Mouse (Mus musculus): ENCODE data around the gene Fzd4. TPM values are rescaled to one million over a fixed set of nuclear protein-coding genes. Genes with fewer than 3 reads are reported as not detected.

The Fzd4 gene
- polyA plus RNA-seq, 1 experiment from 2014 or later: 2.6 TPM

GRCm38 (mm10) chr7:89406011-89406410, 1.9 kb downstream of the Fzd4 start:
- Histone ChIP-seq H3K4me2 (ENCODE audit: low read length) (no peak overlapping the region), H3K9ac (replicated peaks; ENCODE audit: low read length) (no peak overlapping the region), H3K27ac (replicated peaks; ENCODE audit: low read depth, low read length) (no peak overlapping the region), H3K36me3 (ENCODE audit: control insufficient read depth, insufficient read depth, low read length) (no peaks in the 10 kb centered on the region), H3K27me3 (ENCODE audit: control insufficient read depth, insufficient read depth, low read length) (peaks cover 20% of the 10 kb centered on the region), H3K9me3 (ENCODE audit: control insufficient read depth, low read length) (no peaks in the 10 kb centered on the region), H3K4me1 (ENCODE audit: control insufficient read depth, insufficient read depth, low read length) (peaks cover 9% of the 10 kb centered on the region; the same call in 1 of the 2 replicates), H3K4me3 (replicated peaks; ENCODE audit: low read depth, low read length) (no peak overlapping the region)
- DNase-seq (no peak), ATAC-seq (ENCODE audit: low FRiP score, low TSS enrichment) (no peak)
- 81% methylated on average over 1 of the region's 1 CpGs for WGBS

- H3K4me2 ChIP-seq (ENCODE audit: low read length): no peak overlapping the region
- H3K4me3 ChIP-seq (replicated peaks; ENCODE audit: low read depth, low read length): no peak overlapping the region
- peaks cover 9% of the 10 kb centered on the region; the same call in 1 of the 2 replicates for H3K4me1 ChIP-seq (ENCODE audit: control insufficient read depth, insufficient read depth, low read length)
- ATAC-seq (ENCODE audit: low FRiP score, low TSS enrichment) (no peak), DNase-seq (no peak)
- 95% methylated on average over 24 of the region's 24 CpGs for WGBS
- H3K27ac ChIP-seq (replicated peaks; ENCODE audit: low read depth, low read length): no peak overlapping the region
- no peak overlapping the region for H3K9ac ChIP-seq (replicated peaks; ENCODE audit: low read length)
- H3K27me3 ChIP-seq (ENCODE audit: control insufficient read depth, insufficient read depth, low read length): peaks cover 16% of the 10 kb centered on the region
- no peaks in the 10 kb centered on the region for H3K9me3 ChIP-seq (ENCODE audit: control insufficient read depth, low read length)
- no peaks in the 10 kb centered on the region for H3K36me3 ChIP-seq (ENCODE audit: control insufficient read depth, insufficient read depth, low read length)
Observed at GRCm38 (mm10) chr7:89407006-89407940, 3.1 kb downstream of the Fzd4 start.

- no peak for ATAC-seq (ENCODE audit: low FRiP score, low TSS enrichment)
- Histone ChIP-seq H3K4me1 (ENCODE audit: control insufficient read depth, insufficient read depth, low read length) (no peaks in the 10 kb centered on the region), H3K4me2 (ENCODE audit: low read length) (no peak overlapping the region), H3K27ac (replicated peaks; ENCODE audit: low read depth, low read length) (no peak overlapping the region), H3K9ac (replicated peaks; ENCODE audit: low read length) (no peak overlapping the region), H3K4me3 (replicated peaks; ENCODE audit: low read depth, low read length) (no peak overlapping the region), H3K9me3 (ENCODE audit: control insufficient read depth, low read length) (no peaks in the 10 kb centered on the region), H3K27me3 (ENCODE audit: control insufficient read depth, insufficient read depth, low read length) (peaks cover 9% of the 10 kb centered on the region), H3K36me3 (ENCODE audit: control insufficient read depth, insufficient read depth, low read length) (no peaks in the 10 kb centered on the region)
- 80% methylated on average over 4 of the region's 4 CpGs for WGBS
- no peak for DNase-seq
Observed at GRCm38 (mm10) chr7:89410294-89410693, 6.1 kb downstream of the Fzd4 start.

- ATAC-seq (ENCODE audit: low FRiP score, low TSS enrichment) (no peak), DNase-seq (no peak)
- Histone ChIP-seq H3K4me1 (ENCODE audit: control insufficient read depth, insufficient read depth, low read length) (no peaks in the 10 kb centered on the region), H3K27me3 (ENCODE audit: control insufficient read depth, insufficient read depth, low read length) (0 out of 2 replicates have a peak, but pooled peaks cover under 1% of the 10 kb centered on the region), H3K9ac (replicated peaks; ENCODE audit: low read length) (no peak overlapping the region), H3K36me3 (ENCODE audit: control insufficient read depth, insufficient read depth, low read length) (no peaks in the 10 kb centered on the region), H3K9me3 (ENCODE audit: control insufficient read depth, low read length) (no peaks in the 10 kb centered on the region), H3K27ac (replicated peaks; ENCODE audit: low read depth, low read length) (no peak overlapping the region), H3K4me2 (ENCODE audit: low read length) (no peak overlapping the region), H3K4me3 (replicated peaks; ENCODE audit: low read depth, low read length) (no peak overlapping the region)
- WGBS: 92% methylated on average over 3 of the region's 3 CpGs
Observed at GRCm38 (mm10) chr7:89411346-89411745, 7.2 kb downstream of the Fzd4 start.

GRCm38 (mm10) chr7:89412094-89412493, 7.9 kb downstream of the Fzd4 start:
- Histone ChIP-seq H3K27me3 (ENCODE audit: control insufficient read depth, insufficient read depth, low read length) (no peaks in the 10 kb centered on the region), H3K36me3 (ENCODE audit: control insufficient read depth, insufficient read depth, low read length) (no peaks in the 10 kb centered on the region), H3K4me3 (replicated peaks; ENCODE audit: low read depth, low read length) (no peak overlapping the region), H3K27ac (replicated peaks; ENCODE audit: low read depth, low read length) (no peak overlapping the region), H3K4me2 (ENCODE audit: low read length) (no peak overlapping the region), H3K4me1 (ENCODE audit: control insufficient read depth, insufficient read depth, low read length) (no peaks in the 10 kb centered on the region), H3K9me3 (ENCODE audit: control insufficient read depth, low read length) (no peaks in the 10 kb centered on the region), H3K9ac (replicated peaks; ENCODE audit: low read length) (no peak overlapping the region)
- DNase-seq (no peak), ATAC-seq (ENCODE audit: low FRiP score, low TSS enrichment) (no peak)
- 93% methylated on average over 7 of the region's 7 CpGs for WGBS

GRCm38 (mm10) chr7:89416027-89416426, 11.9 kb downstream of the Fzd4 start:
- Histone ChIP-seq H3K9me3 (ENCODE audit: control insufficient read depth, low read length) (no peaks in the 10 kb centered on the region), H3K9ac (replicated peaks; ENCODE audit: low read length) (no peak overlapping the region), H3K4me3 (replicated peaks; ENCODE audit: low read depth, low read length) (no peak overlapping the region), H3K4me1 (ENCODE audit: control insufficient read depth, insufficient read depth, low read length) (no peaks in the 10 kb centered on the region), H3K4me2 (ENCODE audit: low read length) (no peak overlapping the region), H3K27ac (replicated peaks; ENCODE audit: low read depth, low read length) (no peak overlapping the region), H3K36me3 (ENCODE audit: control insufficient read depth, insufficient read depth, low read length) (no peaks in the 10 kb centered on the region), H3K27me3 (ENCODE audit: control insufficient read depth, insufficient read depth, low read length) (no peaks in the 10 kb centered on the region)
- no peak for ATAC-seq (ENCODE audit: low FRiP score, low TSS enrichment)
- WGBS: 84% methylated on average over 4 of the region's 4 CpGs
- no peak for DNase-seq

GRCm38 (mm10) chr7:89417707-89418106, 13.6 kb downstream of the Fzd4 start:
- WGBS: 88% methylated on average over 2 of the region's 2 CpGs
- no peak for ATAC-seq (ENCODE audit: low FRiP score, low TSS enrichment)

GRCm38 (mm10) chr7:89418127-89418653, 14.0 kb downstream of the Fzd4 start:
- Histone ChIP-seq H3K27ac (replicated peaks; ENCODE audit: low read depth, low read length) (no peak overlapping the region), H3K4me3 (replicated peaks; ENCODE audit: low read depth, low read length) (no peak overlapping the region), H3K27me3 (ENCODE audit: control insufficient read depth, insufficient read depth, low read length) (no peaks in the 10 kb centered on the region), H3K9ac (replicated peaks; ENCODE audit: low read length) (no peak overlapping the region), H3K36me3 (ENCODE audit: control insufficient read depth, insufficient read depth, low read length) (no peaks in the 10 kb centered on the region), H3K9me3 (ENCODE audit: control insufficient read depth, low read length) (no peaks in the 10 kb centered on the region), H3K4me1 (ENCODE audit: control insufficient read depth, insufficient read depth, low read length) (no peaks in the 10 kb centered on the region), H3K4me2 (ENCODE audit: low read length) (no peak overlapping the region)
- ATAC-seq (ENCODE audit: low FRiP score, low TSS enrichment) (no peak), DNase-seq (no peak)
- 80% methylated on average over 8 of the region's 8 CpGs for WGBS

More at GRCm38 (mm10) chr7:89417707-89418106, 13.6 kb downstream of the Fzd4 start:
- no peak overlapping the region for H3K27ac ChIP-seq (replicated peaks; ENCODE audit: low read depth, low read length)
- no peak for DNase-seq
- H3K4me1 ChIP-seq (ENCODE audit: control insufficient read depth, insufficient read depth, low read length): no peaks in the 10 kb centered on the region
- no peak overlapping the region for H3K4me3 ChIP-seq (replicated peaks; ENCODE audit: low read depth, low read length)
- H3K36me3 ChIP-seq (ENCODE audit: control insufficient read depth, insufficient read depth, low read length): no peaks in the 10 kb centered on the region
- H3K27me3 ChIP-seq (ENCODE audit: control insufficient read depth, insufficient read depth, low read length): no peaks in the 10 kb centered on the region
- H3K4me2 ChIP-seq (ENCODE audit: low read length): no peak overlapping the region
- no peaks in the 10 kb centered on the region for H3K9me3 ChIP-seq (ENCODE audit: control insufficient read depth, low read length)
- no peak overlapping the region for H3K9ac ChIP-seq (replicated peaks; ENCODE audit: low read length)

Data from midbrain, embryonic 14.5 days (tissue).